Mouse (Mus musculus) heart, postnatal 14 days (tissue): Measurements from ENCODE around the gene Ptges2. TPM values are rescaled to one million over a fixed set of nuclear protein-coding genes. Genes with fewer than 3 reads are reported as not detected.

Source experiments
- DNase-seq, 2 experiments: peaks; one replicate each; pipeline ENCODE4 v3.0.0; 2021 to 2022
- intact Hi-C: fragments of 180-260 bp; cut with DNase I; formaldehyde crosslinking; loops from one replicate; pipeline ENCODE4 v1.15.1; 2025
- total RNA-seq, 2 experiments: library from RNA; stranded (reverse); gene quantifications; 2 replicates each; pipeline ENCODE4 v1.2.3; 2021

Ptges2 gene
- total RNA-seq, 2 experiments from 2014 or later = 65.0 to 75.7 TPM

DNA sequence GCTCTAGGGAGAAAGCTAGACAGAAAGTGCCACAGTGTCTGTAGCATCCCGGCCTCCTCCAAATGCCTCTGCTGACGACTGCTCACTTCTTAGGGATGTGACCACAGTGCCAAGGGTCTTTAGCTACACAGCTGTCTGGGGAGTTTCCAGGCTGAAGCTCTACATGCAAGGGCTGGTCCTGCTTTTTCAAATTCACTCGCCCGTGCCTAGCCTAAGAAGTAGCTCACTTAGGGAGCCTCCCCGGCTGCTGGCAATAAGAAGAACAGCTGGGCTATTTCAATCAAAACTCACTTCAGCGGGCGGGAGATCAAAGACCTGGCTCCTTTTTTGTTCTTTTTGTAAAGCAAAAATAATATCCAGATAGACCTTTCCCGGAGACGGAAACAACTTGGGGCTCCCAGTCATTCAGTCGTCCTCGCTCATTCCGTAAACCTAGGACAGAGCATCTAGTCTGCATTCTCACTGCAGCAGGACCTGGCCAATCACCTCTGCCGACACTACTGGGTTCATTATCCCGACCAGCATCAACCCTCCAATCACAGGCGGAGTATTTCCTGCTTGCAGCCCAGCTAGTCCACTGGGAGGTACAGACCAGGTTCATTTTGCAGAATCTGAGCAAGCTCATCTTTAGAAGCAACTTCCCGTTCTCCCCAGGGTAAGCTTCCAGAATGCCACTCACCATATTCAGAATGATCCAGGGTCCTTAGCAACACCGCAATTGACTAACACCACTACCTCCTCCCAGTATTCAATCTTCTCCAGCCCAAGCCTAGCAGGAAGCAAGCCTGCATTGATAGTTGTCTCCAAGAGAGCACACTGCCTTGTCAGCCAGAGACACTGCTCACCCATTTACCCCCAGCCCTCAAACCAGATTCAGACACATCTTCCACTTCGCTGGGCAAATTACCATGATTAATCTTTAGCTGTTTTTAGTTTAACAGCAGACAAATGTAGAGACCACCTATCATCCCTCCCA, 35.3 kb downstream of the Ptges2 start:
- peak; percentile 63 to 79 for DNase-seq
- intact Hi-C loops = no loop called here

DNA sequence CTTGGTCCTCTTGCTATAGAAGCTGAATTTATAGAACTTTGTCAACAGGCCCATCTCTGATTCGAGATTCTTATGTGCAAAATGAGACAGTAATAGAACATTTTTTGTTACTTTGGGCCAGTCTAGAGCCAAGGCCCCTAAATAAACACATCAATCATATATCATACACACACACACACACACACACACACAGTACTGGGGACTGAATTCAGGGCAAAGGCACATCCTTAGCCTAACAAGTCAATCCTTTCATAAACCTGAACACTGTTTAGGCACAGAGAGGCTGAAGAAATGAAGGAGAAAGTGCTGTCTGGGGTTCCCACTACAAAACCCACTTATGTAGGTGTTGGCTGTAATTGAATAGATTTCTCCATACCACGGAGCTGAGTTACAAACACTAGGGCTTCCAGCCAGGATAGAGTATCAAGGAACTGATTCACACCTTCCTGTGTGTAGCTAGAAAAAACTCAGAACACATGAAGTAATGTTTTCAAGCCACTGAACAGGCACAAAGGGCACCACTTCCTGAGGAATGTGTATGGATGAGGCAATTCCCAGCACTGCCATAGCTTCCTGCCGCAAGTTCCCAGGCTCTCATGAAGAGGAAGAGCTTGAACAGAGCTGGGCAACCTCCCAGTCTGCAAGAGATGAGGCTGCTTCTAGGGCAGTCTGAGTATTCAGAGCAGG, 41.1 kb downstream of the Ptges2 start:
- peak in 1 of 2 experiments; percentile 19 for DNase-seq
- intact Hi-C loops = no loop called here

DNA sequence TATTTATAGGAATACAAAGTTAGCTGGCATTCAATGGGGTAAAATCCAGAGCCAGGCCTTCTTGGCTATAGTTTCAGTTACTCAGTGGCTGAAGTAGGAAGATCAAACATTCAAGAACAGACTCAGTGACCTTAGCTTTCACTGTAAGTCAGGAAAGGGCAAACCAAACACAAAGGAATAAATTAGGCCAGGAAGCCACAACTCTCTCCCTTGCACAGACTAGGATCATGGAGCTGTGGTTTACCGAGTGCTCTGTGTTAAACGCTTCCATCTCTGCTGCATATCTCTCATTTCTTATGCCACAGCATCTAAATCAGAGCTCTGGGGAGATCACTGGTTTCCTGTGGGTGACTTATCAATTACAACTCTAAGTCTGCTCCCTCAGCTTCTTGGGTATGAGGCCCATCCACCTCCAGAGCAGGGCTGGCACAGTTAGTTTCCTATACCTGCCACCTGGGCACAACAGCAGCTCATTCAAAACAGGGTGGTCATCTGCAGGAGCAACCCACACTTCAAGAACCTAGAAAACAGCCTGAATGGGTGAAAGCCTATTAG, 42.0 kb downstream of the Ptges2 start:
- DNase-seq = no peak
- intact Hi-C loops = no loop called here

- no peak for DNase-seq
- intact Hi-C loops = no loop called here
Observed at GRCm38 (mm10) chr2:32438733-32439132, 43.0 kb downstream of the Ptges2 start.

DNA sequence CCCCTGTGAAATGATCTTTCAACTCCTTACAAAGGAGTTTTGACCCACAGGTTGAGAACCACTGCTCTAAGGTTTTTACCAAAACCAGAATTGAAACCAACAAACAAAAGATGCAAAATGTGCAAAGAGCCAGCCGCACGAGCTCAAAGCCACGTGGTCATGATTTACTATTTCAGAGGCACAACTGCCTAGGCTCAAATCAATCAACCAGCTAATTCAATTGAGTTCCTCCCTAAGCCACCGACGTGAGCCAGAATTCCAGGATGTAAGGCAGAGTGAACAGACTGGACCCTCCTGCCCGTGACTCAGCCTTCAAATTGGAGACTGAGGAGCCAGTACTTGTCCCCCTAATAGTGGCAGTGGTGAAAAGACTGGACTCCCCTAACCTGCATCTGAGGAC, 43.5 kb downstream of the Ptges2 start:
- intact Hi-C loops = no loop called here
- no peak for DNase-seq

DNA sequence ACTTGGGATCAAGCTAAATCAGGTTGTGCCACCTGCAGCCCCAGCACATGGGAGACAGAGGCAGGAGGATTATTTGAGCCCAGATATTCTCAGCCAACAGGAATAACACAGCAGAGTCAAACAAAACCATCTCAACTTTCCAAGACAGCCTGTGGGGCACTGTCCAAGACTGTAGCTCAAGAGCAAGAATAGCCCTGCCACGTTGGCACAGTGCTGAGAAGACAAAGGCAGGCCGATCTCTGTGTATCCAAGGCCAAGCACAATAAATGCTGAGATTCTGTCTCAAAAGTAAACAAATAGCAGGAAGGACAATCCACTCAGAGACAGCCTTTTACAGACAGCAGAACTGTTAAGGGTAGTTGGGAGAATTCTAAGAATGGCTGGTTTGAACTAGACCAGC, 44.5 kb downstream of the Ptges2 start:
- DNase-seq = no peak
- intact Hi-C loops = no loop called here

DNA sequence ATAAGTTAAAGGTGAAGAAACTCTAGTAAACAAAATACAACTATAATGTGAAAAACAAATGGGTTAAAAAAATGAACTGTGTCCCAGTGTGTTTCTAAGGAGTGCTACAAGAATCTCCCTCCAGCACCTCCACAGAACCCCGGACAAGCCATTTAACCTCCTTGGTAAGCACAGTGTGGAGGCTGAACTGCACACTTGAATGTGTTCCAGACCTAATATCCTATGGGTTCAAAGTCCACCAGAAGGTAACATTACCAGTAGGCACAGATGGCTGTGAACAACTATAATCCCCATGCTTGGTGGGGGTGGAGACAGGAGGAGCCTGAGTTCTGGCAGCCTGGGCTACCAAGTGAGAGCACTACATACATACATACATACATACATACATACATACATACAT, 44.9 kb downstream of the Ptges2 start:
- intact Hi-C loops = no loop called here
- no peak for DNase-seq

DNA sequence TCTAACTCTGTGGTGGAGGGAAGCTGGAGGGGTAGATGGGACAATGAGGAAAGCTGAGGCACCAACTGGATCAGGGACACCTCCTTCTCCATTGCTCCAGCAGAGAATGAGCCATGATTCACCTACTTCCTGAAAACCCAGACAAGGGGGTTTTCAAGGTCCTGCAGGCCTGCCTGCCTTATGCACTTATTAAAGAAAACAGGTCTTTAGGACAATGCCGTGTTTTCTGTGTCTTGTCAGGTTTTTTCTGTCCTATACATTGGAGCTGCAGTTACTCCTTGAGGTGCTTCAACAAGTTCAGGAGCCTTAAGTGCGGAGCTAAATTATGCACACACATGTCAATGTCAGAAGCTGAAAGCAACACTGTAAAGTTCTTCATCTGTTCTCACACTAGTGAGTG, 45.9 kb downstream of the Ptges2 start:
- no peak for DNase-seq
- intact Hi-C loops = no loop called here

DNA sequence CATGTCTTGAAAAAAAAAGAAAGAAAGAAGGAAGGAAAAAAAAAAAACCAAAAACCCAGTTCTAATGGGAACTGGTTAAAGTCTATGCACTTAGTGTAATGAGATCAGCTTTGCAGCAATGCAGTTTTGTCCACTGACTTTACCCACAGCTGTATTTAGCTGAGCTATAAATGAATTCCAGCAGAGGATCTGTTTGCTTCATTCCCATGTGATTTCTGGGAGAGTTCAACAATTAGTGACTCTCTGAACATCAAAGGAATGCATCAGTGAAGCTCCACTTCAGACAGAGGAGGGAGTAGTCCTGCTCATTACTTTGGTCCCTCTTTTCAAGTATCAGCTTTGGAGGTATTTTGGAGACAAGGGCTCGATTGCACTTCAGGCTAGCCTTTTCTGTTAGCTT, 49.8 kb downstream of the Ptges2 start:
- no peak for DNase-seq
- intact Hi-C loops = no loop called here

DNA sequence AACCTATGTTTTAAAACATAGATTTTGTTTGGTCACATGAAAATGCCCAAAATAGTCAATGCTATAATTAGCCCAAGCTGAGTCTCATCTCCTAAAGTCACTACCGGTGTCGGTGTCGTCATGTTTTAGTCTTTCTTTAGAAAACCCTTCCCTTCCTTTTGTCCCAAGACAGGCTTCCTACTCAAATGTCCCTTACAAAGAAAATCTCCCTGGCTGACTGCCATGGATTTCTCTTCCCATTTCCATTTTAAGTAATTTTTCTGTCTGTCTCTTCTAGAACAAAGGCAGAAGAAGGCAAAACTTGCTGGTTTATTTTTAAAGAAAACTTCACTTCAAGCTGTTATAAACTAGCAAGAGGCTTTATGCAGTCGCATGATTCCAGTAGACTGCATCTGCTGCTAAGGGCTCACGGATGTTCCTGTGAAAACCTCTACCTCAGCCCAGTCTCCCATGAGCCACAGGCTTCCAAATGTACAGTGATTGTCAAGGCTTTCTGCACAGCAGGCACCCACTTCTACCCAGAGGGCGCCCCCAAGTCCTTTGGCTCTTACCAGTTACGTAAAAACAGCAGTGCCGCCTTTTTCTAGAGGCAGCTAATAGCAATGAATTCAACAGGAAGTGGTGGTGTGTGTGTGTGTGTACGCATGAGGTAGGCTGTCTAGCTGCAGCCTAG, 51.7 kb downstream of the Ptges2 start:
- DNase-seq = peak; percentile 31 to 42
- intact Hi-C loops = no loop called here

- no peak for DNase-seq
- intact Hi-C loops = no loop called here
Observed at GRCm38 (mm10) chr2:32448480-32448879, 52.8 kb downstream of the Ptges2 start.

DNA sequence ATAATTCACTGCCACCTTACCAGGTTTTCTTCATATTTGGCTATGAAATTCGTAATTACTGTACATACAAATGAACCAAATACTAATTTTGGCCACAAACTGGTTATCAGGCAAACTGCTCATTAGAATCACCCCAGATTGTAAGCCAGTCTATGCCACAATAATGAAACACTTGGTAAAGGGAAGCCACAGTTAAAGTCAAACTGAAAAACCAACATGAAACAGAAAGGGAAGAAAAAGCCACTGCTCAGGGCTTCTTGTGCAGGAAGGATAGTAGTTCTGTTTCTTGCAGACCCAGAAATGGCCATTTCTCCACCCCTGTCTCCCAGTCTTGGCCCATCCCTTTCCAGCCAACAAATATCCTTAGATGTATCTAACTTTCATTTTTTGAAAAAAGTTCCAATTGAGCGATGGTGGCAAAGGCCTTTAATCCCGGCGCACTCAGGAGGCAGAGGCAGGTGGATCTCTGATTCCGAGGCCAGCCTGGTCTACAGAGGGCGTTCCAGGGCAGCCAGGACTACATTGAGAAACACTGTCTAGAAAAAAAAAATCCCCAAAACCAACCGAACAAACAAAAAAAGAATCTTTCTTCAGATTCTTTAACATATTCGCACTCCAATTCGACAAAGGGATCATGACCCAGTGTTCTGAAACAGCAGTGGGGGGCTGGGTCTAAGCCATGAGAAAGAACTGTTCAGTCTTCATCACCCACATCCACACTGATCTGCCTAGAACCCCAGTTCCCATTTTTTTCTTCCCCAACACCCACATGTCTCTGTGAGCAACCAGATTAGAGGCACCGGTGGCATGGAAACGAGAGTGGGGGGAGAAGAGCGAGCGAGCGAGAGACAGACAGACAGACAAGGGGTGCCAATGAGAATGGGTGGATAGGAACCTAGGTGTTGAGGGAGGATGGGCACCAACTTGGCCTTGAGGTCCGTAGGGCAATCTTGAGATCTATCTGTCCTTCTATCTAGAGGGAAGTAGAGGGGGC, 54.4 kb downstream of the Ptges2 start, which contains the start of gene Naif1:
Naif1 (plus strand) TSS at position 697 of the 994 bp plus-strand sequence.
- intact Hi-C loops = loop anchor here (2.0 kb wide), 1 partner anchor 27 kb away; no protein-coding TSS in a partner anchor
- no peak for DNase-seq

- intact Hi-C loops = loop anchor here (2.0 kb wide), 1 partner anchor 28 kb away; no protein-coding TSS in a partner anchor
- DNase-seq = peak; percentile 99
Observed at GRCm38 (mm10) chr2:32450881-32451844, 55.5 kb downstream of the Ptges2 start, which contains the start of gene Slc25a25. Slc25a25 (minus strand) TSS chr2:32451445.

GRCm38 (mm10) chr2:32451870-32452372, 56.2 kb downstream of the Ptges2 start:
- intact Hi-C loops = loop anchor here (2.0 kb wide), 1 partner anchor 29 kb away; no protein-coding TSS in a partner anchor
- DNase-seq = peak; percentile 99

- intact Hi-C loops = no loop called here
- peak in 1 of 2 experiments; percentile 18 for DNase-seq
Observed at GRCm38 (mm10) chr2:32452441-32452971, 56.8 kb downstream of the Ptges2 start.

GRCm38 (mm10) chr2:32453641-32454303, 58.1 kb downstream of the Ptges2 start:
- no peak for DNase-seq
- intact Hi-C loops = no loop called here

GRCm38 (mm10) chr2:32454633-32455032, 58.9 kb downstream of the Ptges2 start:
- intact Hi-C loops = no loop called here
- DNase-seq = no peak
